Mouse (Mus musculus) lung, postnatal 36 days (tissue): ENCODE data around the gene Mdga1.
A peak's percentile ranks its signal among the peaks of the same experiment; 100 is the strongest.

Experiments used
- DNase-seq: peaks from one replicate; pipeline ENCODE4 v3.0.0; 2022; ENCODE audit warnings: mixed read lengths

Mdga1 gene

DNA sequence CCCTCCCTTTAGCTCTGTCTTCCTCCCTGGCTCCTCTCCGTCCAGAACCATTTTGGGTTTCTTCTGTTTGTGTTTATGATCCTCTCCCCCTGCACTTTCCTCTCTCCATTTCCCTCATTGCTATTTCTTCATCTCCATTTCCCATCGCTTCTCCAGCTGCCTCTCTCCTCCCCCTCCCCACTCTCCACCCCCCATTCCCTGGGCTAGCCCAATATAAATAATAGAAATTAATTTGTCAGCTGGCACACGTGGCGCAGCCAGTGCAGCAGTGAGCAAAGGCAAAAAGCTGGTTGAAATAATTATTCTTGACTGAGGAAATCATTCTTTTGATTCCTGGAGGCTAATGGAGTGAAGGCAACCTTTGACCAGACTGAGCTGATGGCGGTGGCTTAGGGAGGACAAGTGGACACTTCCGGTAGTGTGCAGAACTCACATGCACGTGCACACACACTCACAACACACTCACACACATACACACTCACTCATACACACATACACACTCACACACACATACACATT lies at the start of gene Mdga1:
Mdga1 (minus strand) TSS at position 51 of the 519 bp plus-strand sequence.
- DNase-seq: no peak

DNA sequence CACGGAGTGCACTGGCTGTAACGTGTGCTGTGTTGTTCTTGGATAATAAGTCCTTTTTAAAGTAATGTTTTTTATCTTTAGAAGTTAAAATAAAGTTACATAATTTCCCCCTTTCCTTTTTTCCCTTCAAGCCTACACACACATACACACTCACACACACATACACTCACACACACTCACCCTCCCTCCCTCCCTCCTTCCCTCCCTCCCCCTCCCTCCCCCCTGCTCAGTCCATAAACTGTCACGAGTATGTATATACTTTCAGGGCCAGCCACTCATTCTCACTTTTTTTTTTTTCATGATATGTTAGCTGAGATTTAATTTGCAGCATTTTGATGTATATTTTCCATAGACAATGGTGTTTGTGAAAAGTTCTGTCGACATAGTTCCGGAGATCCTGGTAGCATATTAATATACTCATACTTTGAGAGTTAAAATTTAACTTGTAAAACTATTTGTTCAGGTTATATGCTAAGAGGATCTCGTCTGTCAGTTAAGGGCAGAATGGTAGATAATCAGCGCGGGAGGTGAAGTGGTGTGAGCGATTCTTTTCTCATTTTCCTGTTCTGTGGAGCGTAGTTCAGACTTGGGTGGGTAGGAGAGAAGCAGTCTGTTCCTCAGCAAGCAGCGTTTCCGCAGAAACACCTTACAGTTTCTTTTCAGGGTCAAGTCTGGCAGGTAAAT lies 49.2 kb upstream of the Mdga1 start:
- DNase-seq: no peak

DNA sequence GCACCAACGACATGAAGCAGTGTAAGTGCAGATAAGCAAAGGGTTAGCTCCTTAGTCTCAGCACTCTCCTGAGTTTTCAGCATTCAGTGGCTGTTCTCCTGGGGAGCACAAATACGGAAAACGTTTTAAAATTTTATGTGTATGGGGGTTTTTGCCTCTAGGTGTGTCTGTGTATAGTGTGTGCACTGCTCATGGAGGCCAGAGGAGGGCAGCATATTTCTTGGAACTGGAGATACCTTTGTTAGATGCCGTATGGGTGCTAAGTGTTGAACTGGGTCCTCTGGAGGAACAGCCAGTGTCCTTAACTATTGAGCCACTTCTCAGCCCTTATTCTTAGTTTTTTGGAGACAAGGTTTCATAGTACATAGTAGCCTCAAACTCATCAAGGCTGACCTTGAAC lies 44.8 kb upstream of the Mdga1 start:
- no peak for DNase-seq

DNA sequence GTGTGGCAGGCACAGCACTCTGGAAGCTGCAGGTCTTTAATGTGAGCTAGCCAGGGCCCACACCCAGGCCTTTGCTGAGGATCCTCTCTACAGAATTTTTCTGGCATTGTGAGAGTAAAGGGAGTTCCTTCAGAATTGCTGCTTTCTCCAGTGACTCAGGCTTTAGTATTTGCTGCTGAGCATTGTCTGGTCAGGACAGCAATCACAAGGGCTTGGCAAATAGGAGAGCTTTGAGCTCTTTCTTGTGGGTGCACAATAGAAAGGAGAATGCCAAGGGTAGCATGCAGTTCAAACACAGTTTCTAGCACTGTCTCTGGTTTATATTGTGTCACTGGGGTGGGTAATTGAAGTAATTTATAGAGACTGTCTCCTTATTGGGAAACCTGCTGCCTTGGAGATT lies 38.5 kb upstream of the Mdga1 start:
- DNase-seq: peak; percentile 14

DNA sequence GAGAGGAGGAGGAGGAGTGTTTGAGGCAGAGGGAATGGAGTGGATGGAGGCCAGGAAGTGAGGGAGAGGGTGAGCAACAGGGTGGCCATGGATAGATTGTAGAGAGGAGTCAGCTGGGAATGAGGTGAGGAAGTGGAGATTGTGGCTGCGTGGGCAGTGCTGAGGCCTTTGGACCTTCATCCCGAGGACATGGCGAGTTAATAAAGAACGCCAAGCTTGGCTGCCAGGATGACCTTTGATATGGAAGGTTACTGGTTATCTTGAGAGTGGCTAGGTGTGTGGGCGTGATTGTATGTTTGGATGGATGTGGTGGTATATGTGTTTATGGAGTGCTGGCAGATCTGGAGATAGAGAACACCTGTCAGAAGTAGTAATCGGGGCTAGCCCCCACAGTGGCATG lies 38.0 kb upstream of the Mdga1 start:
- DNase-seq: peak; percentile 25

DNA sequence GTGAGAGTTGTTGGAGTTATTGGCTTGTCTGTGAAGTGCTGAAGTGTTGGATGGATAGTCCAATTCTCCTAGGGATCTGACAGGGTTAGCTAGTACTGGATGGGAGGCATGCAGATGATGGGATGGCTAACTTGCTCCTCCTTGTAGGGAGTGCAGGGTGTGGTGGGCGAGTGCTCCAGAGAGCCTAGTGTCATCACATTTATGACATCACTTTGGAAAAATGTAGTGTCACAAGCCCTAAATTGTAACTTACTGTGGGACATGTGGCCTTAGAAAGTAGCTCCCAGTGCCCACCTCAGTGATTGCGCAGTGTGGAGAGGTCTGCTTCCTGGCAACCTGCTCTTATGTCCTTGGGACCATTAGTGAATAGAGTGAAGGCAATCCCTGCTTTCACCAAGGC lies 37.0 kb upstream of the Mdga1 start:
- no peak for DNase-seq

DNA sequence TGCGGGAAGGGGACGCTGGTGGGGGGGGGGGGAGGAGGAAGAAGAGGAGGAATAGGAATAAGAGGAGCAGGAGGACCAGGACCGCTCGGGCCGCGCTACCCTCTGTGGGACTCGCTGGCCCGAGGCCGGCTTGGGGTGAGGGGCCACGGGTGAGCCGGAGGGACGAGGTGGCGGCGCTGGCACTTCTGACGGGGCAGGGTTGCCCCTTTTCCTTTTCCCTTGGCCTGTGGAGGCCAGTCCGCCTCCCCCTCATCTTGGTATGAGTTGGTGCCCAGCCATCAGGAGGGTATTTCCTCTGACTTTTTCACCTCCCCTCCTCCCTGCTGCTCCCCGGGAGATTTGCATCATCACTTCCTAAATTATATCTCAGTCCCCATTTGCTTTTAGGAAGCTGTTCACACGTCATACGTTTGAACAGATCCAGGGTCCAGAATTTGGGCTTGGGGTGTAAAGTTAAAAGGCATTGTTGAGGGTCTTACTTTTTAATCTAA lies 35.6 kb upstream of the Mdga1 start:
- DNase-seq: peak; percentile 68

DNA sequence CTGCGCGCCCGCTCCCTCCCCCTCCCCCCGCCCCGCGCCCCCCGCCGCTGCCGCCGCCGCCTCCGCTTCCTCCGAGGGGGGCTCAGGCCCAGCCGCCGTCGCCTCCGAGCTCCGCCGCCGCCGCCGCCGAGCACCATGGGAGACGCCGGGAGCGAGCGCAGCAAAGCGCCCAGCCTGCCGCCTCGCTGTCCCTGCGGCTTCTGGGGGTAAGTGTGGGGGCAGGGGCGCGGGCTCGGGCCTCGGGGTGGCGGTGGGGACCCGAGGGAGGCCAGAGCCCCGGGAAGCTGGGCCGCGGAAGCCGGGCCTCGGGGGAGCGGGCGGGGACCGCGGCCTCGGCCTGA lies 35.2 kb upstream of the Mdga1 start:
- no peak for DNase-seq

DNA sequence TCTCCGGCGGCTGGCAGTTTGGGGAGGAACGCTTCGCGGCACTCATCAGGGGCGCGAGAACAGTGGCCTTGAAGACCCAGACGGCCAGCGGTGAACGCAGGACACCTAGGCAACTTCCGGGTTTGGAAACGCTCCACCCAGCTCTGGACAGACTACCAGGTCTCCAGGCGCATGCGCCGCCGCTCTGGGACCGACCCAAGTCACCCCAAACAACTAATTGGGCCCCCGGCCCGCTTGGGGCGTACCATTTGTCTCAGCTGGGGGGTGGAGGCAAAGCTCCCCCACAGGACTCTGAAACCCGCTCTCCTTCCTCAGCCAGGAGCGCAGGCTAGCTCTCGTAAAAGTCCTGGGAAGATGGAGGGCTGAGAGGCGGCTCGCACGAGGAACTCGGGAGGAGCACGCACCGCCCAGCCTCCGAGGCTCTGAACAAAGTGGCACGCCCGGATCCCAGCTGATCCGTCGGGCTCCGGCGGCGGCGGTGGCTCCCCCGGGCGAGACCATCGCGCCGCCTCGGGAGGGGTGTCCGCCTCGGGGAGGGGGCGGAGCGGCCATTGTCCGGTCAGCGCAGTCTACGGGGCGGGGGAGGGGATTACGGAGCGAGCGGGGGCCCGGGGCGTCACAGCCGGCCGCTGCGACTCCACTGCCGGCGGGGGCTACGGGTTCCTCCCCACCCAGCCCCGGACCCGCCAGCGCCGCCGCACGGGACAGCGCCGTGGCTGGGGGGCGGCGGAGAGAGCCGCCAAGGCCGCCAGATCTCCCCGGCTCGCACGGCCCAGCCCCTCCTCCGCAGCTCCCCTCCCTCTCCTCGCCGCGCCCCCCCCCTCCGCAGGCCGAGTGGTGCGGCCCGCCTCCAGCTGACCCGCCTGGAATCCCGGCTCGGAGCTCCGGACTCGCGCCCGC lies 34.6 kb upstream of the Mdga1 start, which contains the start of gene Zfand3:
Zfand3 (plus strand) TSS at position 531 of the 900 bp plus-strand sequence.
- DNase-seq: peak; percentile 97

DNA sequence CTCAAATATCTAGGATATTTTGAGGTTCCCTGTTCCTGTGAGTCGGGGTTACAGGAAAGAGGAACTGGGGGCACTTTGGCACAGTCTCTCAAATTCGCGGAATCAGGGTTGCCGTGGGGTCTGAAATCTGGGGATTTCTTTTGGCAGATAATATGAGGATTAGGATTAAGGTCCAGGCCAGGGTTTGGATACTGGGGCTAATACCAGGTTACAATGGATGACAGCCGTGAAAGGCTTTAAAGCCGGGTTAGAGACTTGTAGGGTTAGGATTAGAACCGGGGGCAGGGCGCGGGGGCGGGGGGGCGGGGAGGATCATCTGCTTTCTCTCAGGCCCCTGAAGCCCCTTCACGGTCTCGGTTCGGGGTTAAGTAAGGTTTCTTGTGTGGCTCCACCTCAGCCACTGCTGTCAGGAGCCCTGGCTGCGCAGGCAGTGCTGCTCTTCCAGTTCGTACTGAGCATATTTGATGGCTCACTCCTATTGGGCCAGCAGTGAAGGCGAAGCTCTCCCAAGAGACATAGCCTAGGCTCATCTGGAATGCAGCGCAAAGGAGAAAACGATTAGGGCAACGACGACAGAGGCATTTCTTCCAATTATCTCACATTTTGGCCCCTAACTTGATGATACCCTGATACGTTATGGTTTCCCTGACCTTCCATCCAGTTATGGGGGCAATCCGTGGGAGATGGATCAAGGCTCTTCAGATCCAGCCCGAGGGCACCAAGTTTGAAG lies 28.8 kb upstream of the Mdga1 start:
- DNase-seq: no peak

DNA sequence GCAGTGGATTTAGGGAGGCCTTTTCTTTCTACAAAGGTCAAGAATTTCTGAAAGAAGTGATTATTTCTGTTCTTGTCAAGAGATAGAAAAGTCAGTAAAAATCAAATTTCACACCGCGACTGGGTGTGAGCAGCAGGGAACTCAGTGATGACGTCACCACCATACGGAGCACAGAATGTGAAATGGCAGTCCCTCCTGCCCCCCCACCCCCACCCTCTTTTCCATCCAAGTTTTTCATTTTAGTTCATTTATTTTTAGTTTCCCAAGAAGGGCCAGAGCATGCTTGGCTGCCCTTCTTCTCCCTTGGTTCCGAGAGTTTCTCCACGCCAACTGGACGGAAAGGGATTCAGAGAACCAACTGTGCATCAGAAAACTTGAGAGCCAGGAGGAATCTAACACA lies 27.8 kb upstream of the Mdga1 start:
- DNase-seq: no peak

DNA sequence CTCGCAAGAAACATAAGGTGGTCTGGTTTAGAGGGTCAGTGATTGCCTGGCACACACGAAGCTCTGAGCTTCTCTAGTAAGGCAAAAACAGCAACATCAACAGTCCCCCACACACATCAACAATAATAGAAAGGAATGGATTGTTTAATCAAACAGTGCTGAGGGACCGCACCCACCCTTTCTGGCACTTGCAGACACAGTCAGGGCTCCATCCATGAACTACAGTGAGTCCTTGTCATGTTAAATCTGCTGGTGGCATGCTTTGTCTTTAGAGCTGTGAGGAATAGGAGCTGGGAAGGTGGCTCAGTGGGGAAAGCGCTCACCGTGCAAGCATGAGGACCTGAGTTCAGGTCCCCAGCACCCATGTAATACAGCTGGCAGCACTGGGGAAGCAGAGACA lies 26.1 kb upstream of the Mdga1 start:
- peak; percentile 59 for DNase-seq

DNA sequence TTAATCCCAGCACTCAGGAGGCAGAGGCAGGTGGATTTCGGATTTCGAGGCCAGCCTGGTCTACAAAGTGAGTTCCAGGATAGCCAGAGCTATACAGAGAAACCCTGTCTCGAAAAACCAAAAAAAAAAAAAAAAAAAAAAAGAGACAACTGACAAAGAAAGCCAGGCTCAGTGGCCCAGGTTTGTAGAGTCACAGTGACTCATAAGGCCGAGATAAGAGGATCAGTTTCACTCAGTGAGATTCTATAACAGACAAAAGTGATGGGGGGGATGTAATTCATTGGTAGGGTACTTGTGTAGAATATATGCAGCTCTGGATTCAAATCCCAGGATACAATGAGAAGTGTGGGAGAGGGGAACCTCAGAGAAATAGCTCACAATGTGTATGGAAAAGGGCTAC lies 24.6 kb upstream of the Mdga1 start:
- no peak for DNase-seq

DNA sequence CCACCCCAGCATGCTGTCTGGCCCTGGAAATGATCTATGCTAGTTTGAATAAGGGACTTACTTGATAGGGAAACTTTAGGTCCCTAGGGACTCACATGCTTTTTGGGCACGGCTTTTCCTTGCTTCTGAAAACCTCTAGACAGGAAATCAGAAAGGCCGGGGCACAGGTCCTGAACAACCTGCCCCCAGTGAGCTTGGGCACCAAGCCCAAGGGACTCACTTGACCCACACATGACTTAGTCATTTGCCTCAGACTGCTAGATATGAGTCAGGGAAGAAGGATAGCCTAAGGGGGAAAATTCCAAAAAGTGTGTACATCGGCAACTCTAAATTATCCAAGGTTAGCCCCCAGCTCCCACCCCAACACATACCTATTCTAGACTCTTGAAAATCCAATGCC lies 24.1 kb upstream of the Mdga1 start:
- no peak for DNase-seq

DNA sequence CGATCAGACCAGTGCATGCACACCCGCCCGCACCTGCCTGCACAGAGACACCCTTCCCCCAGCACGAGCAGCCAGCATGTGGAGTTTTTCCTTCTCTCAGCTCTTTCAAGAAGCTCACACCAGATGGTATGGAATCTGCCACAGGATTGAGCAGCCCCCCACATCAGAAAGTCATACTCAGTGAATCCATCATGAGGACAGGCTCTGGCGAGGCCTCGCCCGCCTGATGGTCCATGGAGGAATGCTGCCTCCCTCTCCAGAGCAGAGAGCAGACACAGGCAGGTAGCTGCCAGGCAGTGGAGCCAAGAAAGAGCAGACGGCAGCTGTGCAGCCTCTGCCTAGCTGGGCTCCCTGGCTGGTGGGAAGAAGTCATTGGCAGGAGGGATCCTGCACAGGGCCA lies 23.6 kb upstream of the Mdga1 start:
- DNase-seq: no peak

DNA sequence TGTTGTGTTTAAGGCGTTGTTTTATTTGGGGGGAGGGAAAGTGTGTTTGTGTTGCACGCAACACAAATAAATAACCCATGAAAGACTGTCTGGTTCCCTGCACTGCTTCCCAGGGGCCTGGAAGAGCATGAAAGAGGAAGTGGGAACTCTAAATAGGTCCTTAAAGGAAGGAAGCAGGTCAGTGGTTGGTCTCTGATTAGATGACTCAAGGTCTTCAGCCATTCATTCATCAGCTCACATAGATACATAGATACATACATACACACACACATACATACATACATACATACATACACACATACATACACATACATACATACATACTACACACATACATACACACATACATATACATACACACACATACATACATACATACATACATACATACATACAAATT lies 21.0 kb upstream of the Mdga1 start:
- DNase-seq: no peak

DNA sequence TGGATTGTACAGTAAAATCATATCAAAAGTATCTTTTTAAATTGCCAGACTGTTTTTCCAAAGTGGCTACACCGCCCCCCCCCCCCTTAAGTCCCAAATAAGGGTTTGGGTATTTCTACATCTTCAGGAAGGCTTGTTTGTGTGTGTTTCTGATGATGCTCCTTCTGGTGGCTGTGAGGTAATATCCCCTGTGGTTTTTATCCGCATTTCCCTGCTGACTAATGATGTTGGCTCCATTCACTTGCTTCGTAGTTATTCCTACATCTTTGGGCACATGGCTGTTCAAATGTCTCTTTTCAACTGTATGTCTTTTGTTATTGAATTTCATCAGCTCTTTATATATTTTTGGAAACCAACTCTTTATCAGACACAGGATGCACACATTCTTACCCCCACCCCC lies 20.2 kb upstream of the Mdga1 start:
- DNase-seq: no peak

DNA sequence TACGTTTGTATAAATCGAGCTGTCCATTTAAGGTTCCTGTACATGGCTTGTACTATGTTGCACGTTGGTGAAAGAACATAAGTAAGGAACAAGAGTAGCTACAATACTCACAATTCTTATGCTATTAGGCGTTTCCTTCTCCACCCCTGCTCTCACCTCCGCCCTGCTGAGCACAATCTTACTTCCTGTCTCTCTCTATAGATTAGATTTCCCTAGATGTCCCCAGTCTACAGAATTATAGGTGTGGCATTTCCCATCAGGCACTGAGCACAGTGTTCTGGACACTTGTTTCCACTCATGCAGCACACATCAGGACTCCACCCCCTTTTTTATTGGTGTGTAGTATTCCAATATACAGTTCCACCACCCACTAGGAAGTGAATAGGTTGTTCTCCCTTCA lies 19.8 kb upstream of the Mdga1 start:
- no peak for DNase-seq

DNA sequence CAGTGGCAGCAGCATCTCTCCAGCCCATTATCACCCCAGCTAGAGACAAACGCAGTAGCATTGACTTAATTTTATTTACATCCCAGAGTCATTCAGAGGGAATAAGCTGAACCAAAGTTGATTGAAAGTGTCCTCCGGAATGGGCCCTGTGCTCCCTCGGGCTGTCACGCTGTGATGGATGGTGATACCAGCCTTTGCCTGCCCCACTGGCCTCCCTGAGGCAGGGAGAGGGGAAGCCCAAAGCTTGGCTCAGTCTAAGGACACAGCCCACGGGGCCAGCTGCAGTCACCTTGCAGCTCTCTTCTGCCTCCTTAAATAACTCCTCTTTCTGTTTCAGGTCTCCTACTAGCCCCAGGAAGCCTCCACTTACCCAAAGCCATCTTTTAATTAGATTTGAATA lies 18.3 kb upstream of the Mdga1 start:
- DNase-seq: no peak

DNA sequence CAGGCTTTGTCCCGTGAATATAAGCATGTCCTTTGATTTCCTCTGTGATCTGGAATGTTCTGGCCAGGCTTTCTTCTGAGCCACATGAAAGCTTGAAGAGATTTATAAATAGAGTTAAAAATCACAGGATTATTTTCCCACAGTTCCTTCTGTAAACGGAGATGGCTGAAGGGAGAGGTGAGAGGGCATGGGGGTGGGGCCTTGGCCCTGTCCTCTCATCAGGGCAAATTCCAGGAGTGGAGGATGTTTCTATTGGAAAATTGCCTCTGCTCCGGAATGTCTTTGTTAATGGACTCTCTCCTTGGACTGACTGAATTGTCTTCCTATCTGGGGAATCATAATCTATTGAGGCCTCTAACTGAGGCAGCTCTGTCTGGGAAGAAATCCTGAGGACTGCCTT lies 15.6 kb upstream of the Mdga1 start:
- peak; percentile 74 for DNase-seq

DNA sequence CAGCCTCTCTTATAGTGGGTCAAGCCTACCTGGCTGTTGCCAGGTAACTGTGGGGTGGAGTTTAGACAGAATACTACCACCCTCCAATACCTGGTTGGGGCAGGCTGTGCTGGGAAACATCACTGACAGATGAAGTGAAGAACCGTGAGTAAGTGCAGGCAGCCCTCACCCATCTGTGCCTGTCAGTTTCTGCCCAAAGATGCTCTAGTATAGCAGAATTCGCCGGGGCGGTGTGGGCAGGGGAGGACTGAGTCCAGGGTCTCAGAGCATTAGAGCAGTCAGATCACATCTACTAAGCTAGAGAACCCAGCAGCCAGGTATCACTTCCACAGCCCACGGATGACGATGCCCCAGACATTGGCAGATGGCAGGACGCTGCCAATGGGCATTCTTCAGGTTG lies 15.0 kb upstream of the Mdga1 start:
- no peak for DNase-seq

DNA sequence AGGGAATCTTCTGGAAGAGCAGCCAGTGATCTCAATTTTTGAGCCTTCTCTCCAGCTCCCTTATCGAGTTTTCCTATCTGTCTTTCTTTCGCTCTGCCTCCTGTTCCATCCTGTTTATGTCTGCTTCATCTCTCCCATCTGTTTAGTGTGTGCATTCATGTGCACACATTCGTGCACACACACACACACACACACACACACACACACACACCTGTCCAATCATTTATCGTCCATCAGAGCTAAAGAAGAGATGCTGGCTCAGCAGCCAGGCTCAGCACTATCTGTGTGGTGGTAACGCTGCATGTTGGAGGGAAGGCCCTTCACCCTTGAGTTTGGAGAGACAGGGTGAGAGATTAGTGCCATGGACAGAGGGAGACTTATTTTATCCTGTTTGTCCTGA lies 13.3 kb upstream of the Mdga1 start:
- DNase-seq: no peak

DNA sequence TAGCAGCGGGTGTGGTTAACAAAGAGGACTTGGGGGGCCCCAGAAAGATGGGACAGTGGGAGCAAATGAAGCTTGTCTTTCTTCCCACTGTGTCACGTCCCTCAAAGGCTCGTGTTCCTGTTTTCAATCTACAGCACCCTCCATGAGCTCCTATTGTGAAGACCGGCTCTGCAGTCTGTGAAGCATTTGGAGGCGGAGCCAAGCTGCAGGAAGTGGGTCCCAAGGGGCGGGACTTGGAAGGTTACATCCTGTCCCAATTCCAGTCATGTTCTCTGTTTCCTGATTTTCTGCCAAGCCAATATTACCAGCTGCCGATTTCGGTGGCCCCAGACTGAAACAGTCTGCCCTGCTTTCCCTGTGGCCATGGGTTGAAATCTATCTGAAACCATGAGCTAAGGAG lies 11.7 kb upstream of the Mdga1 start:
- DNase-seq: no peak
